Mouse (Mus musculus) kidney, postnatal 4 days (tissue): Measurements from ENCODE around the gene Eaf2.
"Not testable (repeated sequence)": the region's sequence is repeated elsewhere in the genome, so short reads cannot be mapped to it uniquely, and the experiment has no call there.

Experiments used
- DNase-seq, 2 experiments: peaks; one replicate each; pipeline ENCODE4 v3.0.0; 2021; ENCODE audit warnings: mixed read lengths in 2 of 2

Eaf2 gene

GRCm38 (mm10) chr16:36874583-36875275, at the start of gene Eaf2, which contains the start of gene Golgb1:
Gene Eaf2, minus strand, starts transcription at chr16:36875003.
Gene Golgb1, plus strand, starts transcription at chr16:36875140.
- DNase-seq, result peak; percentile 96 to 98

DNA sequence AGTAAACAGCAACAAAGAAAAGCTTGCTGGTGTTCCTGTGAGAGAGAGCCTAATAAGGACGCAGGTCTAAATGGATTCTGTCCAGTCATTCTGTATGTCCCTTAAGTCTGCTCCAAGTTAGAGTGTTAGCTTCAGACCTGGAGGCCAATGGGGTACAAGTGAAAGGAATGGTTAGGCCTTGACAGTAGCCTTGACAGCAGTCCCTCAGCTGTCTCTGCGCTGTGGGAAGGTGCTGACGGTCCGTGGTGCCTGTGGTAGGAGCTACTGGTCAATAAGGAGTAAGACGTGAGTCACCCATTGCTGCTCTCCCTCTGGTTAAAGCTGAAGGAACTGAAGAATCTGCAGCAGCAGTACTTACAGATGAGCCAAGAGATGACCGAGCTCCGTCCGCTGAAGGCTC, 49.5 kb upstream of the Eaf2 start:
- no peak for DNase-seq

GRCm38 (mm10) chr16:36921980-36922379, 47.2 kb upstream of the Eaf2 start:
- DNase-seq, result no peak

DNA sequence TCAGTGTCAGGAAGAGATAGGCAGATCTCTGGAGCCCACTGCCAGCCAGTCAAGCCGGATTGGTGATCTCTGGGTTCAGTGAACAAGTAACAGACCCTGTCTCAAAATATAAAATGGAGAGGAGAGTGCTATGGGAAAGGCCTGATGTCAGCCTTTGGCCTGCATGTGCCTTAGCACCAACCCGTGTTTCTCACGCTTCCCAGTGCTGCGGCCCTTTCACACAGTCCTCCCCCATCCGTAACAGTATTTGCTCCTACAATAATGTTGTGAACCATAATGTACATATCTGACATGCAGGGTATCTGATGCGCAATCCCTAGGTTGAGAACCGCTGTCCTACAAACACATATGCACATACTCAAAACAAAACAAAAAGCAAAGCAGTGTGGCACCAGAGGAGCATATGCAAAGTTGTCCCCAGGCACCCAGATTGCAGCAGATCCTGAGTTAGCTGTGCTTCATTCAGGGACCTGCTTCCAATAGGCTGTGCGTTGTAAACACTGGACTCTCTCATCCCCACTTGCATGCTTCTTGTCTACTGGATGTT, 46.3 kb upstream of the Eaf2 start:
- DNase-seq, result no peak

GRCm38 (mm10) chr16:36920410-36920809, 45.6 kb upstream of the Eaf2 start:
- DNase-seq, result no peak

DNA sequence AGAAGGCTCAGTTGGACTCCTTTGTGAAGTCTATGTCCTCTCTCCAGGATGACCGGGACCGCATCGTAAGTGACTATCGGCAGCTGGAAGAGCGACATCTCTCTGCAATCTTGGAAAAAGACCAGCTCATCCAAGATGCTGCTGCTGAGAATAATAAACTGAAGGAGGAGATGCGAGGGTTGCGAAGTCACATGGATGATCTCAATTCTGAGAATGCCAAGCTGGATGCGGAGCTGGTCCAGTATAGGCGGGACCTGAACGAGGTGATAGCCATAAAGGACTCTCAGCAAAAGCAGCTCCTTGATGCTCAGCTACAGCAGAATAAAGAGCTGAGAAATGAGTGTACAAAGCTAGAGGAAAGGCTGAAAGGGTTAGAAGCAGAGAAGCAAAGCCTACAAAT, 43.7 kb upstream of the Eaf2 start:
- DNase-seq, result no peak

DNA sequence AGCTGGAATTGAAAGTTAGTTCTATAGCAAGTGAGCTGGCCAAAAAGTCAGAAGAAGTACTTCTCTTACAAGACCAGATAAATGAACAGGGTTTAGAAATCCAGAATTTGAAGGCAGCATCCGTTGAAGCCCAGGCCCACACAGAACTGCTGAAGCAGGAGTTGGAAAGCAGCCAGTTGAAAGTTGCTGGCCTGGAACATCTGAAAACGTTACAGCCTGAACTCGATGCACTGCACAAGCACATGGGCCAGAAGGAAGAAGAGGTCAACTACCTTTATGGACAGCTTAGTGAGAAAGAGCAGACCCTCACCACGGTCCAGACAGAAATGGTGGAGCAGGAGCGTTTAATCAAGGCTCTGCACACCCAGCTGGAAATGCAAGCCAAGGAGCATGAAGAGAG, 39.4 kb upstream of the Eaf2 start:
- DNase-seq, result peak; percentile 29 to 51

DNA sequence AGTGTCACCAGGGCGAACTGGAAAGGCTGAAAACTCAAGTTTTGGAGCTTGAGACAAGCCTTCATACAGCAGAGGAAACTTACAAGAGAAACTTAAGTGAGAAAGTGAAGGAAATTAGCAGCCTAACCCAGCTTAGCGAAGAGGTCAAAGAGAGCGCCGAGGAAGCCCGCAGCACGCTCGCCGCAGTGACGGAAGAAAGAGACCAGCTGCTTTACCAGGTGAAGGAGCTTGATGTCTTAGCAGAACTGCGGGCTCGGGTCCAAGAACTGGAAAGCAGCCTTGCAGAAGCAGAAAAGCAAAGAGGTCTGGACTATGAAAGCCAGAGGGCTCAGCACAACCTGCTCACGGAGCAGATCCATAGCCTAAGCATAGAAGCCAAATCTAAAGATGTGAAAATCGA, 37.5 kb upstream of the Eaf2 start:
- DNase-seq, result peak; percentile 39 to 41

- DNase-seq, result no peak
Observed at GRCm38 (mm10) chr16:36911909-36912308, 37.1 kb upstream of the Eaf2 start.

DNA sequence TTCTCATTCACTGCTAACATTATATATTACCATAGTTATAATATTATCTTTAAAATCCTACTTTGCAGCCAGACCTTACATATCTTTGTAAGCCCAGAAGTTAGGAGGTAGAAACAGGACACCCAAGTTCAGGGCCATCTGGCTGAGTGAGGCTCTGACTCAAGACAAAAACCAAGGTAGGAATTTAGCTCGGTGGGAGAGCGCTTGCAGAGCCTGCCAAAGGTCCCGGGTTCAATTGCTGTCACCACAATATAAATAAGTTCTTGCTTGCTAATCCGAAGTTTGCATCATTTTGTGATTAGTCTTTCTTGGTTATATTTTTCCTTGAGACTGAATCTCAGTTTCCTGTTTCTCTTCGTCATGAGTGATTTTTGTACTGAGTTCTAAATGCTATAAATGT, 28.4 kb upstream of the Eaf2 start:
- no peak for DNase-seq

DNA sequence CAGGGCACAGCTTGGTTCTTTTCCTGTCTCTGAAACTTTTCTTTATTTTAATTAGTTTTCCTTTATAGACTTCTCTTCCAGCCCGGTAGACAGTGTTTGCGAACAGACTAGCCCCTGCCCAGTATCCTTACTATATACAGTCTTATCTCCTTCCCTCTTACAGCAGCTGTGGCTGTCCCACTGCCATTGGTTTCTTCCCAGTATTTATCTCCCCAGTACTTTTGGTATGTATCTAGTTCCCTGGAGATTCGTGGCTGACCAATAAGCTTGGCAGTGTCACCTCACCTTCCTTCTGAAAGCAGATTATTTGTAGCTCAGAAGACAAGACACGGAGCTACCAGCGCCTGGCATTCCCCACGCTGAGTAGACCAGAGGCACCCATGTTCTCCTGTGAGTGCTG, 21.9 kb upstream of the Eaf2 start:
- DNase-seq, result no peak

GRCm38 (mm10) chr16:36893317-36893716, 18.5 kb upstream of the Eaf2 start:
- DNase-seq, result no peak

- no peak for DNase-seq
Observed at GRCm38 (mm10) chr16:36891415-36891814, 16.6 kb upstream of the Eaf2 start.

- DNase-seq, result no peak
Observed at GRCm38 (mm10) chr16:36890559-36890958, 15.8 kb upstream of the Eaf2 start.

DNA sequence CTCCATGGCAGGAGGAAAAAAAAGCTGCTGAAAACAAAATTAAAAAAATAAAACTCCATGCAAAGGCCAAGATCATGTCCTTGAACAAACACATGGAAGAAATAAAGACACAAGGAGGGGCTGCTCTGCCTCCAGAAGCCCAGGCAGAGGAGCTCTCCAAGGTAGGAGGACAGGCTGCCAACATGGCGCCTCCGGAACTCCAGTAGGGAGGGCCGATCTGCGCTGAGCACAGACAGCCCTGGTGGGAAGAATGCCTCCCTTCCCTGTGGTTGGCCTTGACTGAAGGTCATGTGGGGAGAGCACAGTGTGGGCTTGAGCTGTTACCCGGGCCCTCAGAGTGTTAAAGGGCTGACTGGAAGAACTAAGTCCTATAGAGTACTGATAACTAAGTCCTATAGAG, 12.7 kb upstream of the Eaf2 start:
- no peak for DNase-seq

GRCm38 (mm10) chr16:36885912-36886311, 11.1 kb upstream of the Eaf2 start:
- no peak for DNase-seq

- DNase-seq, result peak; percentile 64 to 67
Observed at GRCm38 (mm10) chr16:36884881-36885280, 10.1 kb upstream of the Eaf2 start.

DNA sequence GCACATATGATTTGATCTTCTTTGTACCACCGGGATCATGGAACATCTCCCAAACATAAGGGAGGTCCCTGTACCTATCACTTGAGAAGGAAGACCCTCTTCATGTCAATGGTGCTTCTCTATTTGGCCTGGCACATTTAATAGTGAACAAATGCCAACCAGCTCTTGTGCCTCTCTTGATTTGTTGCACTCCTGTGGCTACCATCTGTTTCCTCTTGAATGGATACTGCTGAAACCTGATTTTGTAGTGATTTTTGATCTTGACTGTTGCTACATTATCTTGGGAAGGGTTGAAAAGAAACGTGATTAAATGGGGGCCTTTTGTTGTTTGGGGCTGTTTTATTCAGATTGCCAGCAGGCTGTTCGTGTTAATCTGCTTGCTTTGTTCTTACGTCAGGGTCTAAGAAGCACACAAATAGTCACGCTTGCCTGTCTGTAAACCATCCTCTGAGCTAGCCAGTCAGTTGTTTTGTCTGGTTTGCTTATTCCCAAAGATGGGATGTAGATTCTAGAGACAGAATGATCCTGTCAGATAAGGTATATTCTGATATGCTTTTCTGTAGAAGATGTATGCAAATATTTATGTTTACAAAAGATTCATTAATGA, 8.0 kb upstream of the Eaf2 start:
- no peak for DNase-seq

GRCm38 (mm10) chr16:36877316-36877715, 2.5 kb upstream of the Eaf2 start:
- DNase-seq, result no peak

GRCm38 (mm10) chr16:36875276-36875851, 561 bp upstream of the Eaf2 start:
- peak in 1 of 2 experiments; percentile 76 for DNase-seq

DNA sequence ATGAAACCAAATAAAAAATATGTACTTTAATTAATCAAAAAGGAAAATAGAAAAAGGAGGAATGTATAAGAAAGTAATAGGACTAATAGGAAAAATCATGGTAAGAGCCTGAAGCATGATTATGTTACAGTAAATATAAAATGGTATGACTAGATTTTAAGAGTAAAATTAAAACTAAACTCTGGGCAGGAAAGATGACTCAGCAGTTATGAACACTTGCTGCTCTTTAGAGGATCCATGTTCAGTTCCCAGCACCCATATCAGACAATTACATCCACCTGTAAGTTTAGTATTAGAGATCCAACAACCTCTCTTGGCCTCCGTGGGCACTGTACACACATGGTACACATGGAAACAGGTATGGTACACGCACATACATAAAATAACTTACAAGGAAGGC, 5.4 kb downstream of the Eaf2 start:
- no peak for DNase-seq

DNA sequence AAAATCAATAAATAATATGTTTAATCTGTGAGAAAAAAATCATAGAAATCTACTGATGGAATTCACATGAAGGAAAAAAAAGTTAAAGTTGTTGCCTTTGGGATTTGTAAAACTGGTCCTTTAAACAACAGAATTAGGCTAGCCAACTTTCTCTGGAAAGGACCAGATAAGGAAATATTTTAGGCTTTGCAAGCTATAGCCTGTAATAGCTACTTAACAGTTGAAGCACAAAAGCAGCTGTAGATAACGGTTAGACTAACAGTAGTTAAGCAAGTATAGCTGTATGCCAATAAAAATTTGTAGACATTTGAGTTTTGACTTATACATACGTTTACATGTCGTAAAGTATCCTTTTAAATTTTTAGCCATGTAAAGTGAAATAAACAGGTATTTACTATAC, 11.2 kb downstream of the Eaf2 start:
- no peak for DNase-seq

DNA sequence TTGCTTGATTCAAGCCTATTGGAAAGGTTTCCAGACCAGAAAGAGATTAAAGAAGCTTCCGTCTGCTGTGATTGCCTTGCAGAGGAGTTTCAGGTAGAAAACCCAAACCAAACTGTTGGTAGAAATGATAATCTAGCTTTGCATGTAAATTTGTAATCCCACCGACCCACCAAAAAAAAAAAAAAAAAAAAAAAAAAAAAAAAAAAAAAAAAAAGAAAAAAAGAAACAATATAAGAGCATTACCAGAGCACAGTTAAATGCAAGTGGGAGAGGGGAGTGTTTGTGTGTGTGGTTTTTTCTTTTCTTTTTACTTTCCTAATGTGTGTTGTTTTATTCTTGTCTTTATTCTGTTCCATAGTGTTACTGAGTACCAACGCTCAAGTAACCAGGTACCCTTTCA, 23.6 kb downstream of the Eaf2 start:
- DNase-seq, result no peak

DNA sequence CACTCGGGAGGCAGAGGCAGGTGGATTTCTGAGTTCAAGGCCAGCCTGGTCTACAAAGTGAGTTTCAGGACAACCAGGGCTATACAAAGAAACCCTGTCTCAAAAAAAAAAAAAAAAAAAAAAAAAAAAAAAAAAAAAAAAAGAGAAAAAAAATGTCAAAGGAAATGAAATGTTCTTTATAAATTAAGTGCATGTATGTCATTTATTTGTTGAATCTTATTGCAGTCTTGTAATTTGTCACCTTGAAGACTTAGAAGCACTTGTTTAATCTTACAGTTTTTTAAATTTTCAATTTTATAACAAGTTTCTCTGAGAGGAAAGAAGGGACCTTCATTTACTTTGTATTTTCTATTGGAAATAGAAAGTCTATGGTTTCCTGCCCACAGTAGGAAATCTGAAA, 27.9 kb downstream of the Eaf2 start:
- DNase-seq, result not testable (repeated sequence)
